Mouse (Mus musculus) mature B cell (primary cell): ENCODE measurements around the gene Gm10721.
"Not testable (repeated sequence)": the region's sequence is repeated elsewhere in the genome, so short reads cannot be mapped to it uniquely, and the experiment has no call there.

Experiments used
- in situ Hi-C: fragments of 300-500 bp; cut with MboI; formaldehyde crosslinking; loops from 2 replicates; pipeline ENCODE4 v1.14.3; 2019

Gm10721 gene

GRCm38 (mm10) chr9:3025653-3026052, 12.7 kb downstream of the Gm10721 start:
- in situ Hi-C loops = not testable (repeated sequence)

GRCm38 (mm10) chr9:3026136-3026535, 13.2 kb downstream of the Gm10721 start:
- in situ Hi-C loops = not testable (repeated sequence)

DNA sequence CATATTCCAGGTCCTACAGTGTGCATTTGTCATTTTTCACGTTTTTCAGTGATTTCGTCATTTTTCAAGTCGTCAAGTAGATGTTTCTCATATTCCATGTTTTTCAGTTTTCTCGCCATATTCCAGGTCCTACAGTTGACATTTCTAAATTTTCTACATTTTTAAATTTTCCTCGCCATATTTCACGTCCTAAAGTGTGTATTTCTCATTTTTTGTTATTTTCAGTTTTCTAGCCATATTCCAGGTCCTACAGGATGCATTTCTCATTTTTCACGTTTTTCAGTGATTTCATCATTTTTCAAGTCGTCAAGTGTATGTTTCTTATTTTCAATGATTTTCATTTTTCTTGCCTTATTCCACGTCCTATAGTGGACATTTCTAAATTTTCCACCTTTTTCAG, 13.8 kb downstream of the Gm10721 start:
- in situ Hi-C loops = not testable (repeated sequence)

GRCm38 (mm10) chr9:3027200-3027599, 14.3 kb downstream of the Gm10721 start:
- in situ Hi-C loops = not testable (repeated sequence)

DNA sequence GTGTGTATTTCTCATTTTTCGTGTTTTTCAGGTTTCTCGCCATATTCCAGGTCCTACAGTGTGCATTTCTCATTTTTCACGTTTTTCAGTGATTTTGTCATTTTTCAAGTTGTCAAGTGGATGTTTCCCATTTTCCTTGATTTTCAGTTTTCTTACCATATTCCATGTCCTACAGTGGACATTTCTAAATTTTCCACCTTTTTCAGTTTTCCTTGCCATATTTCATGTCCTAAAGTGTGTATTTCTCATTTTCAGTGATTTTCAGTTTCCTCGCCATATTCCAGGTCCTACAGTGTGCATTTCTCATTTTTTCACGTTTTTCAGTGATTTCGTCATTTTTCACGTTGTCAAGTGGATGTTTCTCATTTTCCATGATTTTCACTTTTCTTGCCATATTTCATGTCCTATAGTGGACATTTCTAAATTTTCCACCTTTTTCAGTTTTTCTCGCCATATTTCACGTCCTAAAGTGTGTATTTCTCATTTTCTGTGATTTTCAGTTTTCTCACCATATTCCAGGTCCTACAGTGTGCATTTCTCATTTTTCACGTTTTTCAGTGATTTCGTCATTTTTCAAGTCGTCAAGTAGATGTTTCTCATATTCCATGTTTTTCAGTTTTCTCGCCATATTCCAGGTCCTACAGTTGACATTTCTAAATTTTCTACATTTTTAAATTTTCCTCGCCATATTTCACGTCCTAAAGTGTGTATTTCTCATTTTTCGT, 16.5 kb downstream of the Gm10721 start:
- in situ Hi-C loops = not testable (repeated sequence)

DNA sequence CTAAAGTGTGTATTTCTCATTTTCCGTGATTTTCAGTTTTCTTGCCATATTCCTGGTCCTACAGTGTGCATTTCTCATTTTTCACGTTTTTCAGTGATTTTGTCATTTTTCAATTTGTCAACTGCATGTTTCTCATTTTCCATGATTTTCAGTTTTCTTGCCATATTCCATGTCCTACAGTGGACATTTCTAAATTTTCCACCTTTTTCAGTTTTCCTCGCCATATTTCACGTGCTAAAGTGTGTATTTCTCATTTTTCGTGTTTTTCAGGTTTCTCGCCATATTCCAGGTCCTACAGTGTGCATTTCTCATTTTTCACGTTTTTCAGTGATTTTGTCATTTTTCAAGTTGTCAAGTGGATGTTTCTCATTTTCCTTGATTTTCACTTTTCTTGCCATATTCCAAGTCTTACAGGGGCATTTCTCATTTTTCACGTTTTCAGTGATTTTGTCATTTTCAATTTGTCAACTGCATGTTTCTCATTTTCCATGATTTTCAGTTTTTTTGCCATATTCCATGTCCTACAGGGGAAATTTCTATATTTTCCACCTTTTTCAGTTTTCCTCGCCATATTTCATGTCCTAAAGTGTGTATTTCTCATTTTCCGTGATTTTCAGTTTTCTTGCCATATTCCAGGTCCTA, 17.9 kb downstream of the Gm10721 start:
- in situ Hi-C loops = not testable (repeated sequence)

GRCm38 (mm10) chr9:3034299-3034698, 21.4 kb downstream of the Gm10721 start, which contains the start of gene Gm17535:
Gm17535 (plus strand) TSS chr9:3034599.
- in situ Hi-C loops = not testable (repeated sequence)

DNA sequence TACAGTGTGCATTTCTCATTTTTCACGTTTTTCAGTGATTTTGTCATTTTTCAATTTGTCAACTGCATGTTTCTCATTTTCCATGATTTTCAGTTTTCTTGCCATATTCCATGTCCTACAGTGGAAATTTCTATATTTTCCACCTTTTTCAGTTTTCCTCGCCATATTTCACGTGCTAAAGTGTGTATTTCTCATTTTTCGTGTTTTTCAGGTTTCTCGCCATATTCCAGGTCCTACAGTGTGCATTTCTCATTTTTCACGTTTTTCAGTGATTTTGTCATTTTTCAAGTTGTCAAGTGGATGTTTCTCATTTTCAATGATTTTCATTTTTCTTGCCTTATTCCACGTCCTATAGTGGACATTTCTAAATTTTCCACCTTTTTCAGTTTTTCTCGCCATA, 23.6 kb downstream of the Gm10721 start, which contains the start of gene Gm10715:
TSS of gene Gm10715 (plus strand) at position 301 of the 400 bp plus-strand sequence.
- in situ Hi-C loops = not testable (repeated sequence)

DNA sequence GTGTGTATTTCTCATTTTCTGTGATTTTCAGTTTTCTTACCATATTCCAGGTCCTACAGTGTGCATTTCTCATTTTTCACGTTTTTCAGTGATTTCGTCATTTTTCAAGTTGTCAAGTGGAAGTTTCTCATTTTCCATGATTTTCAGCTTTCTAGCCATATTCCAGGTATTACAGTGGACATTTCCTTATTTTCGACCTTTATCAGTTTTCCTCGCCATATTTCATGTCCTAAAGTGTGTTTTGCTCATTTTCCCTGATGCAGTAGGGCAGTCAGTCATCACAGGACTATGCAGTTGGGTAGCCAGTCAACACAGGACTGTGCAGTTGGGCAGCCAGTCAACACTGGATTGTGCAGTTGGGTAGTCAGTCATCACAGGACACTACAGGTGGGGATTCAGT, 25.2 kb downstream of the Gm10721 start:
- in situ Hi-C loops = not testable (repeated sequence)
